Mouse (Mus musculus) lung, adult 2 months (tissue): Measurements from ENCODE around the gene Lamp3.

Source experiments
- CTCF ChIP-seq: fragments of 200-500 bp; IDR thresholded peaks from 2 replicates; pipeline ENCODE4 v1.5.1; 2011; ENCODE audit warnings: mild to moderate bottlenecking, low read length, control low read depth; ENCODE audit not compliant: insufficient read depth
- POLR2A ChIP-seq: fragments of 200-500 bp; IDR thresholded peaks from 2 replicates; pipeline ENCODE4 v1.6.1; 2011; ENCODE audit warnings: low read depth, mild to moderate bottlenecking, control low read depth, low read length, borderline replicate concordance; ENCODE audit errors: extremely low read depth

DNA sequence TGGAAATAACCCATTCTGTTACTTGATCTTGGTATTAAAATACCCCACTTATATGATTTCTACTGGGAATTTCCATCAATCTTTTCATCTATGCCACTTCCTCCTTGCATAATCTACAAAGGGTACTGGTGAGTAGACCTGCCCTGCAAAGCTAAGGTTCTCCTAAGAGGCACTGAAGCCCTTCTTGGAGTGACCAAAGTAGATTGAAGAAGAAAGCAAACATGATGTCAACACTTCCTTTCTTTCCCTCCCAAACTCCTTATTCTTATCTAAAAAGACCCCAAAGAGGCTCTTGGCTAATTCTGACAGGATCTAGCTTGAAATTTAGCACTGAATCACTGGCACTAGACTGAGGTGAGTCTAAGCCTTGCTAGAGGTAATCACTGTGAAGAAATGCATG, 7.0 kb downstream of the Lamp3 start:
- no peak for TF ChIP-seq CTCF
- no peak for TF ChIP-seq POLR2A
